Mouse (Mus musculus) forebrain, embryonic 13.5 days (tissue): Measurements from ENCODE around the gene Copg2. TPM values are rescaled to one million over a fixed set of nuclear protein-coding genes. Genes with fewer than 3 reads are reported as not detected.

Experiments used
- ATAC-seq: fragments of 200-750 bp; cut with Nextera tagmentation; 2 replicates; pipeline ENCODE4 v1.8.0; 2017
- H3K27ac ChIP-seq: fragments of 300-500 bp; sonication (generic); 2 replicates; pipeline ENCODE4 v1.5.1; 2015; ENCODE audit warnings: inconsistent platforms, mild to moderate bottlenecking, moderate library complexity
- H3K27me3 ChIP-seq: fragments of 300-500 bp; sonication (generic); 2 replicates; pipeline ENCODE4 v1.6.1; 2015; ENCODE audit warnings: mild to moderate bottlenecking, inconsistent platforms
- H3K36me3 ChIP-seq: fragments of 300-500 bp; sonication (generic); 2 replicates; pipeline ENCODE4 v1.6.1; 2015; ENCODE audit warnings: mild to moderate bottlenecking, inconsistent platforms; ENCODE audit not compliant: poor library complexity, severe bottlenecking
- H3K4me1 ChIP-seq: fragments of 300-500 bp; sonication (generic); 2 replicates; pipeline ENCODE4 v1.6.1; 2015; ENCODE audit warnings: inconsistent platforms
- H3K4me2 ChIP-seq: fragments of 300-500 bp; sonication (generic); 2 replicates; pipeline ENCODE4 v1.6.1; 2015; ENCODE audit warnings: inconsistent platforms, mild to moderate bottlenecking, moderate library complexity
- H3K4me3 ChIP-seq: fragments of 300-500 bp; sonication (generic); 2 replicates; pipeline ENCODE4 v1.5.1; 2015; ENCODE audit warnings: mild to moderate bottlenecking, inconsistent platforms
- H3K9ac ChIP-seq: fragments of 300-500 bp; sonication (generic); 2 replicates; pipeline ENCODE4 v1.6.1; 2015; ENCODE audit warnings: mild to moderate bottlenecking, inconsistent platforms
- H3K9me3 ChIP-seq: fragments of 300-500 bp; sonication (generic); replicated peaks from 2 replicates; pipeline ENCODE4 v1.6.1; 2016; ENCODE audit warnings: inconsistent platforms
- WGBS: fragments of 180-500 bp; shearing (Covaris S2); methylation state at CpG from one replicate; pipeline ENCODE4 v1.1.7; 2015; 5-methylcytosine and 5-hydroxymethylcytosine counted together
- polyA plus RNA-seq: library from polyadenylated mRNA; unstranded; fragments of >200 nt; fragmentation: Nextera tagmentation; extraction: Ambion mirVana; gene quantifications from 2 replicates; pipeline ENCODE4 v1.2.1, GENCODE M21; 2015

Gene Copg2
- polyA plus RNA-seq = 28.9 and 32.5 TPM in 2 replicates

DNA sequence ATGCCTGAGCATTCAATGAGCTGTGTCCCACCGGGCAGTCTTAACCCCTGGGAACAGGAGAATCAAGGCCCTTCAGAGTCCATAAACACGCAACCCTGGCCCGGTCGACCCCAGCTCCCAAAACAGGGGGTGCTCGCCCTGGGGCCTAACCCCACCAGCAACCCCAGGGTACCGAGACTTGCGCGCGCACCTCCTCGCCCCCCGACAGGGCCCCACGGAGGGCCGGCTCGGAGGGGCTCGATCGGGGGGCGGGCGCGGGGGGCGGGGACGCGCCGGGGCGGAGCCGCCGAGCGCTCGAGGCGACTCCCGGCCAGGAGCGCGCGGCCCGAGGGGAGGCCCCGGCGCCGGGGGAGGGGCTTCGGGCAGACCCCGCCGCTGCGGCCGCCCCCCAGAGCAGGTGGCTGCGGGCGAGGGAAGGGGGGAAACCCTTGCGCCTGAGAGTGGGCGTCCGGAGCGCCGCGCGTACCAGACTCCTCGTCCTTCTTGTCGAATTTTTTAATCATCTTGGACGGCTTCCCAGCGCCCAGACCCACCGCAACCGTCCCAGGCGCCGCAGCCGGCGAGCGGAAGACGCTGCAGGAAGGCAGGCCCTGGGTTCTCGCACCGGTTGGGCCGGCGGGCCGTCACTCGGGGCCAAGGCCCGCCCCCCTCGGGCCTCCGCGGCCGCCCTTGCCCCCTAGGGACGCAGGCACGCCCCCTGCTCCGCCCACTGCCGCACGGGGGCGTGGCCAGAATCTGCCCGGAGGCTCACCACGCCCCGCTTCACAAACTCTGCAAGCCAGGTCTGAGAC, at the start of gene Copg2:
Gene Copg2 (minus strand): TSS at position 600 of the 791 bp plus-strand sequence.
- Histone ChIP-seq H3K4me3 (peak within 1 kb of the TSS; percentile 67), H3K9ac (peak within 1 kb of the TSS; percentile 86), H3K27ac (peak within 1 kb of the TSS; percentile 98), H3K4me2 (peak within 1 kb of the TSS; percentile 62), H3K27me3 (no peaks in the 10 kb centered on the region), H3K4me1 (peaks cover 13% of the 10 kb centered on the region), H3K9me3 (no peaks in the 10 kb centered on the region), H3K36me3 (0 out of 2 replicates have a peak, but pooled peaks cover 4% of the 10 kb centered on the region)
- WGBS = under 1% methylated on average over 60 of the region's 83 CpGs
- peak; percentile 98 for ATAC-seq

DNA sequence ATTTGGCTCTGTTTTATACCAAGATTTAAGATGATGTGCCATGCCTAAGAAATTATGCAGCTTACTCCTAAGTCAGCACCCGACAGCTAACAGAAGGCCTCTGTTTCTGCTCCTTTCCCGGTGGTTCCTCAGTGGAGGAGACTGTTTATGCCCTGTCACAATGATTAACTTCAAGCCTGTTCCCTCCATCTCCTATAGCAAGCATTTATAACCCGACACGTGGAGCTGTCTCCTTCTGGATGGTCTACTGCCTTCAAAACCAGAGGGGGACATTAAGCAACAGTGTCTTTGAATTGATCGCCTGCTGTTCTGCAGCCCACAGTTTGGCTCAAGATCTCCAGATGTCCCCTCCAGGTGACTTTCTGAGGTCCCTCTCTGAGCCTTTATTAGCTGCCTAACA, 42.7 kb upstream of the Copg2 start:
- H3K27ac ChIP-seq = no peak overlapping the region
- no peak for ATAC-seq
- H3K4me1 ChIP-seq = no peaks in the 10 kb centered on the region
- no peaks in the 10 kb centered on the region for H3K36me3 ChIP-seq
- no peak overlapping the region for H3K4me3 ChIP-seq
- H3K9ac ChIP-seq = no peak overlapping the region
- no peak overlapping the region for H3K4me2 ChIP-seq
- no peaks in the 10 kb centered on the region for H3K9me3 ChIP-seq
- WGBS = 81% methylated on average over 5 of the region's 5 CpGs
- H3K27me3 ChIP-seq = no peaks in the 10 kb centered on the region

DNA sequence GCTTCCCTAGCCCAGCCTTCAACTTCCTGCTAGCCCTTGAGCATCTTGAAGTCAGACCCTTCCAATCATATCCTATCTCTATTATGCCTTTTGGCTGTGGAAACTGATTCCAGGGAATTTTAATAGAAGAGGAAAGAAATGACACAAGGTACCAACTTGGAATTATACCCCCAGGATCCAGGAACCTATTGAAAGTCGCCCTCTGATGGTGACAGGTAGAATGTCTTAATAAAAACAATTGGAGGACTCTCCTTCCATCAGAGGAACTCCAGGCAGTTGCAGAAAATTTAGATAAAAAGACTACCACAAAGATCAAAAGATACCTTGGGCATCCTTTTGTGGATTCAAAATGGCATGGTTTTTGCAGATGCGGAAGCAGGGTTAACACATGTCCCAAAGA, 26.2 kb upstream of the Copg2 start:
- Histone ChIP-seq H3K9me3 (no peaks in the 10 kb centered on the region), H3K4me2 (no peak overlapping the region), H3K27me3 (no peaks in the 10 kb centered on the region), H3K4me1 (no peaks in the 10 kb centered on the region), H3K27ac (no peak overlapping the region), H3K9ac (no peak overlapping the region), H3K4me3 (no peak overlapping the region), H3K36me3 (no peaks in the 10 kb centered on the region)
- no peak for ATAC-seq
- 44% methylated on average over 2 of the region's 2 CpGs for WGBS

DNA sequence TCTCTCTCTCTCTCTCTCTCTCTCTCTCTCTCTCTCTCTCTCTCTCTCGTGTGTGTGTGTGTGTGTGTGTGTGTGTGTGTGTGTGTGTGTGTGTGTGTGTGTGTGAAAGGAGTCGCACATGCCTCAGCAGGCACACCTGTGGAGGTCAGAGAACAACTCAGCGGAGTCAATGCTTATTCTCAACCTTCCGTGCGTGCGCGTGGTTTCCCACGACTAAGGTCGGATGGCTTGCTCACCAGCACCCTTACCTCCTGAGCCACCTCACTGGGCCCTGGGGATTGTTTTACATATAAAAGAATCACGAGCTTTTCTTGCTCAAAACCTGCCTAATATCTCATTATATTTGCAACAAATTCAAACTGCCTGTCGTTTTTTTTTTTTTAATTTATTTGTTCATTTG, 25.2 kb upstream of the Copg2 start:
- H3K27me3 ChIP-seq = no peaks in the 10 kb centered on the region
- 67% methylated on average over 10 of the region's 11 CpGs for WGBS
- H3K9me3 ChIP-seq = no peaks in the 10 kb centered on the region
- no peak overlapping the region for H3K27ac ChIP-seq
- H3K36me3 ChIP-seq = no peaks in the 10 kb centered on the region
- H3K4me2 ChIP-seq = peak overlapping the region; percentile 51; the same call in 1 of the 2 replicates
- no peak overlapping the region for H3K4me3 ChIP-seq
- no peak overlapping the region for H3K9ac ChIP-seq
- no peaks in the 10 kb centered on the region for H3K4me1 ChIP-seq
- ATAC-seq = no peak

DNA sequence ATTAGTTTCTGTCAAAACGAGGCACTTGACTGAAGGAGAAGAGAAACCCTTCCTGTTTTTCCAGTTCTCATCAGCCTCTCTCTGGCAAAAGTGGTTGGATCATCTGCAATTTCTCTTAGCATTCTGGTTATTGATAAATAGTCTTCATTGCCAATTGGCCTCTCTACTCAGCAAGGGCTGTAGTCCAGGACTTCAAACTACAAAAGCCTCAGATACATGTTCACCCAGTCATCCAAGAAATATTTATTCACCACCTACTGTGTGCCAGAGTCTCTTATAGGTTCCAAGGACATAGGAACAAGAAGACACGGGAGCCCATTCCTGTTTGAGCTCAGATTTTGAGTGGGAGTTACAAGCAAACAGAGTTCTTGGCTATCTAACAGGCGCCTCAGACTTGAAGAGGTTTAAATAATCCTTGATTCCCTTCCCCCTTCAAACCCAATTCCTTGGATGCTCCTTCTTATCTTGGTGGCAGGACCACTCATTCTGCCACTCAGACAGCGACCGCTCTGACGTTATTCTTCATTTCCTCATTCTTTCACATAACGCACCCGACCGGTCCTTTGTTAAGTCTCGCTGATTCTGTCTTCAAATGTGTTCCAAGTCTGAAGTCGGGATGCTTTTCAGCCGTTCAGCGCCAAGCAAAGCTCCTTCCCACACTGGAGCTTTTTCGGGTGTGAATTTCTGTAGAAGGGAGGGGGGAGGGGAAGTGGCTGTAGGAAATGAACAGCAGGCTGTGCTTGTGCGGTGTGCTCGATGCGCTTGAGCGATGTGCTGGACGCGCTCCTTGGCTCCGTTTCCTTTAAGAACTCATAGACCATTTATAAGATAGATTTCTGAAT, 24.5 kb upstream of the Copg2 start:
- ATAC-seq = peak; percentile 55; the same call in 1 of the 2 replicates
- no peak overlapping the region; the same call in 1 of the 2 replicates for H3K27ac ChIP-seq

GRCm38 (mm10) chr6:30915473-30915872, 18.9 kb upstream of the Copg2 start, which contains the start of gene Tsga13:
TSS of gene Tsga13 (minus strand) at chr6:30915573.
- ATAC-seq = no peak
- no peak within 1 kb of the TSS for H3K9ac ChIP-seq
- no peaks in the 10 kb centered on the region for H3K4me1 ChIP-seq
- no peaks in the 10 kb centered on the region for H3K9me3 ChIP-seq
- H3K4me3 ChIP-seq = no peak within 1 kb of the TSS
- no peaks in the 10 kb centered on the region for H3K27me3 ChIP-seq
- no peaks in the 10 kb centered on the region for H3K36me3 ChIP-seq
- 93% methylated on average over 2 of the region's 2 CpGs for WGBS
- no peak within 1 kb of the TSS for H3K4me2 ChIP-seq
- H3K27ac ChIP-seq = no peak within 1 kb of the TSS

More for the DNA sequence above, 24.5 kb upstream of the Copg2 start:
- Histone ChIP-seq H3K9ac (peak overlapping the region; percentile 45; the same call in 1 of the 2 replicates), H3K9me3 (no peaks in the 10 kb centered on the region), H3K4me2 (peak overlapping the region; percentile 51), H3K27me3 (no peaks in the 10 kb centered on the region), H3K4me3 (peak overlapping the region; percentile 25), H3K4me1 (no peaks in the 10 kb centered on the region), H3K36me3 (no peaks in the 10 kb centered on the region)
- WGBS = 46% methylated on average over 21 of the region's 21 CpGs

- Histone ChIP-seq H3K4me2 (no peak overlapping the region), H3K4me3 (no peak overlapping the region), H3K4me1 (peaks cover 4% of the 10 kb centered on the region; the same call in 1 of the 2 replicates), H3K27me3 (no peaks in the 10 kb centered on the region), H3K27ac (no peak overlapping the region; the same call in 1 of the 2 replicates), H3K9ac (no peak overlapping the region), H3K36me3 (no peaks in the 10 kb centered on the region), H3K9me3 (no peaks in the 10 kb centered on the region)
- WGBS = 34% methylated on average over 3 of the region's 3 CpGs
- ATAC-seq = no peak
Measured at GRCm38 (mm10) chr6:30907970-30908369, 11.4 kb upstream of the Copg2 start.

DNA sequence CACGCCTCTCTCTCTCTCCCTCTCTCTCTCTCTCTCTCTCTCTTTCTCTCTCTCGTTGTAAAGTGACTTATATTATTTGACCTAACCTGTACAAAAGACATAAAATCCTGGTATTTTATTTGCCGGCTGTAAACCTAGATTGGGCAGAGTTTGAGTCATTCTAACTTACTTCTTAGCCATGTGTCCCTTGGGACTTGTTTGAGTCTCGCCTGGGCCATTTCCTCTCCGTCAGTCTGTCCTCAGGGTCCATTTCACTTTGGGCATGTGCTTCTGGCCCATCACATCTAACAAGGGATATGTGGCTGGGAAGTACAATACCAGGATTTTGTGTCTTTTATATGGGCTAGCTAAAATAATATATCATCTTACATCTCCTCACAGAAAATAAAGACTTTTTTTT, 8.3 kb upstream of the Copg2 start:
- no peak for ATAC-seq
- no peaks in the 10 kb centered on the region for H3K27me3 ChIP-seq
- WGBS = 77% methylated on average over 5 of the region's 5 CpGs

GRCm38 (mm10) chr6:30904033-30904432, 7.4 kb upstream of the Copg2 start:
- Histone ChIP-seq H3K27ac (no peak overlapping the region), H3K27me3 (no peaks in the 10 kb centered on the region), H3K36me3 (no peaks in the 10 kb centered on the region), H3K4me2 (no peak overlapping the region), H3K4me1 (peaks cover 4% of the 10 kb centered on the region; the same call in 1 of the 2 replicates), H3K4me3 (no peak overlapping the region), H3K9ac (no peak overlapping the region), H3K9me3 (no peaks in the 10 kb centered on the region)
- WGBS = 55% methylated on average over 3 of the region's 3 CpGs
- no peak for ATAC-seq

More for the DNA sequence above, 8.3 kb upstream of the Copg2 start:
- H3K4me3 ChIP-seq = no peak overlapping the region
- no peak overlapping the region for H3K9ac ChIP-seq
- H3K27ac ChIP-seq = no peak overlapping the region
- peaks cover 4% of the 10 kb centered on the region; the same call in 1 of the 2 replicates for H3K4me1 ChIP-seq
- H3K36me3 ChIP-seq = no peaks in the 10 kb centered on the region
- H3K9me3 ChIP-seq = no peaks in the 10 kb centered on the region
- no peak overlapping the region for H3K4me2 ChIP-seq

- H3K27me3 ChIP-seq = no peaks in the 10 kb centered on the region
- H3K36me3 ChIP-seq = 0 out of 2 replicates have a peak, but pooled peaks cover under 1% of the 10 kb centered on the region
- no peak overlapping the region for H3K27ac ChIP-seq
- WGBS = 82% methylated on average over 6 of the region's 6 CpGs
- no peak overlapping the region for H3K9ac ChIP-seq
- no peak overlapping the region for H3K4me3 ChIP-seq
- no peak for ATAC-seq
- peaks cover 13% of the 10 kb centered on the region for H3K4me1 ChIP-seq
- H3K9me3 ChIP-seq = no peaks in the 10 kb centered on the region
- no peak overlapping the region for H3K4me2 ChIP-seq
Measured at GRCm38 (mm10) chr6:30897520-30897919, 926 bp upstream of the Copg2 start.

DNA sequence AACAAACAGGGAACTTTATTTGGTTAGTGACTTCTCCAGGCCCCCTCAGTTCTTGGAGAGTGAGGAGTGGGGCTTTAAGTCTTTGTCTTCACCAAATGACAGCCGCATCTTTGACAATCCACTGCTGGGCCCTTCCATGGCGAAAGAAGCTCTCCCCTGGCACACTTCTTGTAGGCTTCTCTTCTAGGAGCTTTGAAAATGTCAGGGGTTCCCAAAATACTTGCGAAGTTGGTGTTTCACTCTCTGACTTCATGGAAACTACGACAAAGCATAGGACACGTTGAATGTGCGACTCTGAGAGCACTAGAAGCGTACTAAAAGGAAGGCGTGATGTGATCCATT, 363 bp upstream of the Copg2 start:
- Histone ChIP-seq H3K4me2 (peak overlapping the region; percentile 62), H3K27me3 (no peaks in the 10 kb centered on the region), H3K4me3 (peak overlapping the region; percentile 67), H3K9me3 (no peaks in the 10 kb centered on the region), H3K9ac (peak overlapping the region; percentile 86), H3K4me1 (peaks cover 13% of the 10 kb centered on the region), H3K27ac (peak overlapping the region; percentile 98), H3K36me3 (0 out of 2 replicates have a peak, but pooled peaks cover 4% of the 10 kb centered on the region)
- no peak for ATAC-seq
- WGBS = 19% methylated on average over 8 of the region's 8 CpGs

DNA sequence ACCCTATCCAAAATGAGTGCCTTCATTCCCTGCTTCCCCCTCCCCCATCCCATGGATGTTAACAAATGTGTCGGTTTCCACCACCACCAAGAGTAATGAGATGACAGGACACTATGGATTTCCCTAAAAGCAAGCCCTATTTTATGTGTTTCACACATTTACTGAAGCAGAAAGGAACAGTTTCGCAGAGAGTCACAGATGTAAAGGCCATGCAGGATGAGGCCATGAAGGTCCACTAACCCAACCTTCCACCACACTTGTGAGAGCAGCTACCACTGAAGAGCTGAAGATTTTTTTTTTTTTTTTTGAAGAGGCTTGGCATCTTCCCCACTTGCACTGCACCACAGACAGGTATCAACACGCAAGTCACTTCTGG, 787 bp downstream of the Copg2 start:
- Histone ChIP-seq H3K27me3 (no peaks in the 10 kb centered on the region), H3K4me2 (peak overlapping the region; percentile 62), H3K9ac (peak overlapping the region; percentile 86), H3K27ac (peak overlapping the region; percentile 98), H3K4me3 (peak overlapping the region; percentile 67), H3K4me1 (peaks cover 13% of the 10 kb centered on the region), H3K9me3 (no peaks in the 10 kb centered on the region), H3K36me3 (0 out of 2 replicates have a peak, but pooled peaks cover 4% of the 10 kb centered on the region)
- WGBS = 18% methylated on average over 3 of the region's 3 CpGs
- ATAC-seq = no peak
